Mouse (Mus musculus): ENCODE measurements around the gene Gm9844. TPM values are rescaled to one million over a fixed set of nuclear protein-coding genes. Genes with fewer than 3 reads are reported as not detected.
"Not testable (repeated sequence)": the region's sequence is repeated elsewhere in the genome, so short reads cannot be mapped to it uniquely, and the experiment has no call there.

The Gm9844 gene
- polyA plus RNA-seq (2014; fragmentation: Nextera tagmentation; extraction: Ambion mirVana) = 12.4 and 14.5 TPM in 2 replicates

DNA sequence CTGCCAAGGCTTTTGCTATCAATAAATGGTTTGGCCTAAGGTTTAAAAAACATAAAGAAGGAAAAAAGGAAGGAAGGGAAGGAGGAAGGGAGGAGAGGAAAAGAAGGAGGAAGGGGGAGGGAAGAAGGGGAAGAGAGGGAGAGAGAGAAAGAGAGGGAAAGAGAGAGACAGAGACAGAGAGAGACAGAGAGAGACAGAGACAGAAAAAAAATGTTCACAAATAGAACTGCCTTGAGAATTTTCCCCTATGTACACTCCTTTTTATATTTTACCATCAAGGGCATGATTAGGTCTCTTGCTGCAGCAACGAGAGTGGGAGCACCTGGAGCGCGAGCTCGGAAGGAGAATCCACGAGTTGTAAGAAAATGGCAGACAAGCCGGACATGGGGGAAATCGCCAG, at the start of gene Gm9844:
Gm9844 (plus strand) TSS at position 301 of the 400 bp plus-strand sequence.
- ATAC-seq (replicated peaks; ENCODE audit: insufficient number of reproducible peaks, low FRiP score, low TSS enrichment) = no peak
- no peak within 1 kb of the TSS for H3K4me2 ChIP-seq
- 83% methylated on average over 7 of the region's 7 CpGs for WGBS (ENCODE audit: insufficient replicate concordance)
- no peak within 1 kb of the TSS for H3K9ac ChIP-seq (ENCODE audit: low read depth, low read length)
- H3K4me3 ChIP-seq (ENCODE audit: low read depth, low read length) = no peak within 1 kb of the TSS
- no peaks in the 10 kb centered on the region for H3K9me3 ChIP-seq (replicated peaks; ENCODE audit: control insufficient read depth, low read length)
- H3K27ac ChIP-seq (ENCODE audit: low read depth, low read length) = no peak within 1 kb of the TSS
- H3K36me3 ChIP-seq (ENCODE audit: control insufficient read depth, insufficient read depth, low read length) = no peaks in the 10 kb centered on the region
- H3K27me3 ChIP-seq (ENCODE audit: control insufficient read depth, insufficient read depth, low read length) = no peaks in the 10 kb centered on the region
- H3K4me1 ChIP-seq (ENCODE audit: control insufficient read depth, insufficient read depth, low read length) = no peaks in the 10 kb centered on the region

DNA sequence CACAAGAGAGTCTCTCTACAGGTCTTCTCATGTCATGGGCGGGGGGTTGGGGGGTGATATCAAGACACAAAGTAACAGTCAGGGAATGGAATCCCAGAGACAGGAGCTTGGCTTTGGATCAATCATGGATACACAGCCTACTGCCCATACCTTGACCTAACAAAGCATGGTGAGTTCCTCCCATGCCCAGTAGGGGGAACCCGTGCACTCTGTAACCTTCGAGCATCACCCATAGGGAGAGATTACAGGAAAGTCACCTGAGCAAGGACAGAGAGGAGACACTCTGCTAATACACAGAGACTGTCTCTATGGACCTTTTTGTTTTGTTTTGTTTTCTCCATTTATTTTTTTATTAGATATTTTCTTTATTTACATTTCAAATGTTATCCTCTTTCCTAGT, 44.5 kb upstream of the Gm9844 start:
- 5% methylated on average over 3 of the region's 3 CpGs for WGBS (ENCODE audit: insufficient replicate concordance)
- no peak overlapping the region for H3K4me2 ChIP-seq
- H3K9ac ChIP-seq (ENCODE audit: low read depth, low read length) = no peak overlapping the region
- no peaks in the 10 kb centered on the region for H3K9me3 ChIP-seq (replicated peaks; ENCODE audit: control insufficient read depth, low read length)
- H3K27me3 ChIP-seq (ENCODE audit: control insufficient read depth, insufficient read depth, low read length) = no peaks in the 10 kb centered on the region
- H3K4me3 ChIP-seq (ENCODE audit: low read depth, low read length) = no peak overlapping the region
- no peak for ATAC-seq (replicated peaks; ENCODE audit: insufficient number of reproducible peaks, low FRiP score, low TSS enrichment)
- no peak overlapping the region for H3K27ac ChIP-seq (ENCODE audit: low read depth, low read length)
- H3K36me3 ChIP-seq (ENCODE audit: control insufficient read depth, insufficient read depth, low read length) = no peaks in the 10 kb centered on the region
- no peaks in the 10 kb centered on the region for H3K4me1 ChIP-seq (ENCODE audit: control insufficient read depth, insufficient read depth, low read length)

DNA sequence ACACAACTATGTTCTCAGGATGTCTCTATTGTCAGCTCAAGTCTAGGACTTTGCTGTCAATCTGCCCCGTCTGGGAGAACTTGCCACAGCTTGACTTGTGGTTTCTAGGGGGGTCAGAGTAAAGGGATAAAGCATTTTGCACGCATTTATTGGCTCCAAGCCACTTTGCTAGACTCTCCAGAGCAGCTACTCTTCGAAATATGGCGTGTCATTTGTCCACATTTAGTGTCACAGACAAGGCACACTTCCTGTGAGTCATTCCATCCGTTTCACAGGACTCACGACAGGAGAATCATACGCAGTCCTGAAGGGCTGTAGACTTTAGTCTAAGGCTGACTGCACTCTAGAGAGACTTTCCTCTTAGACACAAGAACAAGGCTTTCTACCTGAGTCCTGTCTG, 37.6 kb upstream of the Gm9844 start:
- WGBS (ENCODE audit: insufficient replicate concordance) = 62% methylated on average over 7 of the region's 7 CpGs
- Histone ChIP-seq H3K9me3 (replicated peaks; ENCODE audit: control insufficient read depth, low read length) (no peaks in the 10 kb centered on the region), H3K4me3 (ENCODE audit: low read depth, low read length) (no peak overlapping the region), H3K27me3 (ENCODE audit: control insufficient read depth, insufficient read depth, low read length) (no peaks in the 10 kb centered on the region), H3K27ac (ENCODE audit: low read depth, low read length) (no peak overlapping the region), H3K4me1 (ENCODE audit: control insufficient read depth, insufficient read depth, low read length) (no peaks in the 10 kb centered on the region), H3K9ac (ENCODE audit: low read depth, low read length) (no peak overlapping the region), H3K36me3 (ENCODE audit: control insufficient read depth, insufficient read depth, low read length) (no peaks in the 10 kb centered on the region), H3K4me2 (no peak overlapping the region)
- ATAC-seq (replicated peaks; ENCODE audit: insufficient number of reproducible peaks, low FRiP score, low TSS enrichment) = no peak

DNA sequence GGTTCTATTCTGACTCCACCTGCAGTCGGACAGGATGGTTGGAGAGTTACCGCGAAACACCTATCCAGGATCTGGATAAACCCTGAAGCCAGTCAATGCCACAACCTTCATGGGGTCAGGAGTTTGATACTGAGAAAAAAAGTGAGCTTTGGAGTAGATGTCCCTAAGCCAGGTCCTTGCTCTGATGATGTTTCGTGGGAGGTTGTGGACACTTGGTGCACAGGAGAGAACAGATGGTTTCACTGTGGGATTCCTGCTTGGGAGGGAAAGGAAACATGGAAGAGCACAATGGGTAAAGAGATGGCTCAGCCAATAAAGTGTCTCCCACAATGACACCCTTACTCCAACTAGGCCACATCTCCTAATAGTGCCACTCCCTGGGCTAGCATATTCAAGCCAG, 34.8 kb upstream of the Gm9844 start:
- Histone ChIP-seq H3K4me1 (ENCODE audit: control insufficient read depth, insufficient read depth, low read length) (no peaks in the 10 kb centered on the region), H3K4me3 (ENCODE audit: low read depth, low read length) (no peak overlapping the region), H3K9ac (ENCODE audit: low read depth, low read length) (no peak overlapping the region), H3K4me2 (no peak overlapping the region), H3K36me3 (ENCODE audit: control insufficient read depth, insufficient read depth, low read length) (no peaks in the 10 kb centered on the region), H3K27me3 (ENCODE audit: control insufficient read depth, insufficient read depth, low read length) (no peaks in the 10 kb centered on the region), H3K27ac (ENCODE audit: low read depth, low read length) (no peak overlapping the region), H3K9me3 (replicated peaks; ENCODE audit: control insufficient read depth, low read length) (no peaks in the 10 kb centered on the region; the same call in 1 of the 2 replicates)
- ATAC-seq (replicated peaks; ENCODE audit: insufficient number of reproducible peaks, low FRiP score, low TSS enrichment) = no peak
- 85% methylated on average over 4 of the region's 4 CpGs for WGBS (ENCODE audit: insufficient replicate concordance)

DNA sequence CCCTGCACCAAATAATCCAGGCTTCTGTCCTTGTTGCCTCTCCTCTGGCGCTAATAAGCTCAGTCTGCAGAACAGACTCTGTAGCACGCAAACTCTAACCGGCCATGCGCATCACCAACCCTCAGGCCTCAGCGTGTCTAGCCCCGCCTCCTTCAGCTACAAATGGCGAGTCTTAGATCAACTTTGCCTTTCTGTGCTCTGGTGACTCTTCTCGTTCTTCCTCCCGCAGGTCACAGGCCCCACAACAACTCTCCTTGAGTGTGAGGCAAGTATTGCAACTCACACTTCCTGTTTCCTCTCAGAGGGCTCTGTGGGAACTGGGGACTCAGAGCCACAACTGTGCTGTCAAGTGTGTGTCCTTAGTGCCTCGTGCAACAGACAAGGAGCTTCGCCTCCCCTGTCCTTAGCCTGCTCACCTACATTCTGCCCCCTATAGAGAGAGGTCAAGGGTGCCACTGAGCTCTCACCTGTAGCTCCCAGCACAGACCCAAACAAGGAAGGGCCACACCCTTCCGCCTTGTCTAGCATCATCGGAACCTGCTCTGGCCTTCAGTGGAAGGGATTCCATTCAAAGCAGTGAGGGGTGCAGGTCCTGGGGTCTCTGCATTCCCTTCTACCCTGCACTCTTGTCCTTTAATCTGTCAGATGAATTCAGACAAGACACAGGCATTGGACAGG, 23.1 kb upstream of the Gm9844 start:
- H3K27me3 ChIP-seq (ENCODE audit: control insufficient read depth, insufficient read depth, low read length); H3K27ac ChIP-seq (ENCODE audit: low read depth, low read length); H3K9ac ChIP-seq (ENCODE audit: low read depth, low read length); H3K36me3 ChIP-seq (ENCODE audit: control insufficient read depth, insufficient read depth, low read length); ATAC-seq (replicated peaks; ENCODE audit: insufficient number of reproducible peaks, low FRiP score, low TSS enrichment); H3K4me3 ChIP-seq (ENCODE audit: low read depth, low read length); H3K4me2 ChIP-seq; H3K9me3 ChIP-seq (replicated peaks; ENCODE audit: control insufficient read depth, low read length); H3K4me1 ChIP-seq (ENCODE audit: control insufficient read depth, insufficient read depth, low read length): not testable (repeated sequence)
- 61% methylated on average over 11 of the region's 13 CpGs for WGBS (ENCODE audit: insufficient replicate concordance)

DNA sequence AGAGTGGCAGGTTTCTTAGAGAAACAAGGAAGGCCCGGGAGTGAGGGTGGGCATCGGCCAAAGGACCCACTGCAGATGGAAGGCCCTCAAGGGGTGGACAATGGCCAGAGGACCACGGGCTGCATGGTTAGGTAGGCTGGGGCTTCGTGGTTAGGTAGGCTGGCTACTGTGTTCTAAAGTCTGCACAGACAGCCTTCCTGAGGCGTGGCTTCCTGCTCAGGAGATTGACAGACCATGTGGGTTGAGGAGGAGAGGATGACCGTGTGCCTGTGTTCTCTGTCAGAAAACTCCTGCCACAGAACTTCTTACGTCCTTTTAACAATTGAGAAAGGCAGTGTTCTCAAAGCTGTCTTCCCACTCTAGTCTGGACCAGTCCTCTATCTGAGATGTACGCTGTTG, 22.6 kb upstream of the Gm9844 start:
- Histone ChIP-seq H3K9me3 (replicated peaks; ENCODE audit: control insufficient read depth, low read length) (no peaks in the 10 kb centered on the region), H3K27ac (ENCODE audit: low read depth, low read length) (no peak overlapping the region), H3K36me3 (ENCODE audit: control insufficient read depth, insufficient read depth, low read length) (no peaks in the 10 kb centered on the region), H3K27me3 (ENCODE audit: control insufficient read depth, insufficient read depth, low read length) (no peaks in the 10 kb centered on the region), H3K4me2 (no peak overlapping the region), H3K9ac (ENCODE audit: low read depth, low read length) (no peak overlapping the region), H3K4me3 (ENCODE audit: low read depth, low read length) (no peak overlapping the region), H3K4me1 (ENCODE audit: control insufficient read depth, insufficient read depth, low read length) (no peaks in the 10 kb centered on the region)
- ATAC-seq (replicated peaks; ENCODE audit: insufficient number of reproducible peaks, low FRiP score, low TSS enrichment) = no peak
- WGBS (ENCODE audit: insufficient replicate concordance) = 71% methylated on average over 8 of the region's 8 CpGs

DNA sequence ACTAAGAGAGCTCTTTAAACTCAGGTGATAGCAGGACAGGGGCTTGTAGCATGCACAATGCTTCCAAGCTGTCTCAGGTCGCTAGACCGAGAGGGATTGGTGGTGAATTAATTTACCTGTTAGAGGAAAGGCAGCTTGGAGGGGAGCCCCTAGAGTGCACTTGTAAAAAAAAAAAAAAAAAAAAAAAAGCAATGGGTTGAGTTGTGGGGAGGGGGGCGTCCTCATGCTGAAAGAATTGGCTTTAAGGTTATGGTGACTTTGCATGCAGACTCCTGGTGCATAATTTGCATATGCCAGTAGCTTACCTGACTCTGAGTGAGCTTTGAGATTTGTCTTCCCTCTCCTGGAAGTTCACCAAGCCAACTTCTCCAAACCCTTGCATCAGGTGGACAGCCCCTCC, 21.7 kb upstream of the Gm9844 start:
- no peak for ATAC-seq (replicated peaks; ENCODE audit: insufficient number of reproducible peaks, low FRiP score, low TSS enrichment)
- Histone ChIP-seq H3K27ac (ENCODE audit: low read depth, low read length) (no peak overlapping the region), H3K9me3 (replicated peaks; ENCODE audit: control insufficient read depth, low read length) (no peaks in the 10 kb centered on the region), H3K4me2 (no peak overlapping the region), H3K36me3 (ENCODE audit: control insufficient read depth, insufficient read depth, low read length) (no peaks in the 10 kb centered on the region), H3K27me3 (ENCODE audit: control insufficient read depth, insufficient read depth, low read length) (no peaks in the 10 kb centered on the region), H3K4me3 (ENCODE audit: low read depth, low read length) (no peak overlapping the region), H3K4me1 (ENCODE audit: control insufficient read depth, insufficient read depth, low read length) (no peaks in the 10 kb centered on the region), H3K9ac (ENCODE audit: low read depth, low read length) (no peak overlapping the region)
- 50% methylated on average over 3 of the region's 3 CpGs for WGBS (ENCODE audit: insufficient replicate concordance)

DNA sequence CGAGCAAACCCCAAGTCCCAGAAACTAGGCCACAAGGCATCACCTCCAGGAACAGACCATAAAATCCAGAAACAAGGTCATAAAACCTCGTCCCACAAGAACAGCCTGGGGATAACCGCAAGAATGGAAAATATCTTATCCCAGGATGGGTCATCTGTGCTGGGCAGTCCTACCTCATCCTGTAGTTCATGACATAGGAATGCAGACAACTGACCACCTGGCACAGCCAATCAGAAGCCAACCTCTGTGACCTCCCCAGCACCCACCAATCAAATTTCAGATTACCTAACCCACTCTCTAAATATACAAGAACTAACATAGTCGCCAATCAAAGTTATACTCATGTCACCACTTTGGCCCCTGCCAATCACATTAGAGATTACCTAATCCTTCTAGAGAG, 21.0 kb upstream of the Gm9844 start:
- Histone ChIP-seq H3K9me3 (replicated peaks; ENCODE audit: control insufficient read depth, low read length) (no peaks in the 10 kb centered on the region), H3K36me3 (ENCODE audit: control insufficient read depth, insufficient read depth, low read length) (no peaks in the 10 kb centered on the region), H3K4me3 (ENCODE audit: low read depth, low read length) (no peak overlapping the region), H3K9ac (ENCODE audit: low read depth, low read length) (no peak overlapping the region), H3K27ac (ENCODE audit: low read depth, low read length) (no peak overlapping the region), H3K27me3 (ENCODE audit: control insufficient read depth, insufficient read depth, low read length) (no peaks in the 10 kb centered on the region), H3K4me2 (no peak overlapping the region), H3K4me1 (ENCODE audit: control insufficient read depth, insufficient read depth, low read length) (no peaks in the 10 kb centered on the region)
- WGBS (ENCODE audit: insufficient replicate concordance) = 73% methylated on average over 4 of the region's 4 CpGs
- no peak for ATAC-seq (replicated peaks; ENCODE audit: insufficient number of reproducible peaks, low FRiP score, low TSS enrichment)

DNA sequence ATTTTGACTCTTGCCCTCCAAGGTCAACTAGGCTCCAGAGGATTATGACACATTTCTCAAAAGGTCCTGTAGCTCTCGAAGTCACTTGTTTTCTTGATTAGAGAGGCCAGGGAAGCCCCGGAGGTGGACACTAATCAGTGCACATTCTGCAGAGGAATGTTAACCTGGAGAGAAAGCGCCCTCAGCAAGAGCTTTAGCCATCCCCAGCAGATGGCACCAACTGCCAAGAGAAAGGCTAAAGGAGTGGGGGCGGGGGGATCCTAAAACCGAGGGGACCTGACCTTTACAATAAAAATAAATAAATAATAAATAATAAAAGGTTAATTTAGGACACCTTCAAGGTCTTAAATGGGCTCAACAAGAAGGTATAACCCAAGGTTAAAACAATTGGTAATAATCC, 17.9 kb upstream of the Gm9844 start:
- Histone ChIP-seq H3K36me3 (ENCODE audit: control insufficient read depth, insufficient read depth, low read length) (no peaks in the 10 kb centered on the region), H3K4me1 (ENCODE audit: control insufficient read depth, insufficient read depth, low read length) (no peaks in the 10 kb centered on the region), H3K4me3 (ENCODE audit: low read depth, low read length) (no peak overlapping the region), H3K27ac (ENCODE audit: low read depth, low read length) (no peak overlapping the region), H3K9me3 (replicated peaks; ENCODE audit: control insufficient read depth, low read length) (no peaks in the 10 kb centered on the region), H3K27me3 (ENCODE audit: control insufficient read depth, insufficient read depth, low read length) (no peaks in the 10 kb centered on the region), H3K4me2 (no peak overlapping the region), H3K9ac (ENCODE audit: low read depth, low read length) (no peak overlapping the region)
- WGBS (ENCODE audit: insufficient replicate concordance) = 29% methylated on average over 5 of the region's 5 CpGs
- no peak for ATAC-seq (replicated peaks; ENCODE audit: insufficient number of reproducible peaks, low FRiP score, low TSS enrichment)
